Mouse (Mus musculus): ENCODE data around the gene Lama5. TPM values are rescaled to one million over a fixed set of nuclear protein-coding genes. Genes with fewer than 3 reads are reported as not detected.

The Lama5 gene
- polyA plus RNA-seq, 1 experiment from 2014 or later: 102 TPM

- no peak for ATAC-seq (ENCODE audit: low read depth)
- WGBS: 53% methylated on average over 5 of the region's 5 CpGs
Measured at GRCm38 (mm10) chr2:180238591-180238990, 12.9 kb upstream of the Lama5 start.

GRCm38 (mm10) chr2:180237601-180238345, 12.1 kb upstream of the Lama5 start:
- no peak for ATAC-seq (ENCODE audit: low read depth)
- Histone ChIP-seq H3K27me3 (ENCODE audit: control insufficient read depth, insufficient read depth, low read depth, low read length) (no peaks in the 10 kb centered on the region), H3K9ac (ENCODE audit: low read length) (no peak overlapping the region), H3K27ac (ENCODE audit: low read length) (no peak overlapping the region), H3K4me1 (replicated peaks; ENCODE audit: control insufficient read depth, insufficient read depth, low read length) (peaks cover 37% of the 10 kb centered on the region), H3K4me2 (ENCODE audit: low read depth, low read length) (no peak overlapping the region), H3K36me3 (ENCODE audit: control insufficient read depth, insufficient read depth, low read length) (no peaks in the 10 kb centered on the region), H3K4me3 (ENCODE audit: low read length) (no peak overlapping the region), H3K9me3 (ENCODE audit: control insufficient read depth, low read length) (peaks cover 5% of the 10 kb centered on the region; the same call in 1 of the 2 replicates)
- WGBS: 73% methylated on average over 7 of the region's 7 CpGs

More at GRCm38 (mm10) chr2:180238591-180238990, 12.9 kb upstream of the Lama5 start:
- H3K9me3 ChIP-seq (ENCODE audit: control insufficient read depth, low read length): peaks cover 5% of the 10 kb centered on the region; the same call in 1 of the 2 replicates
- H3K27me3 ChIP-seq (ENCODE audit: control insufficient read depth, insufficient read depth, low read depth, low read length): no peaks in the 10 kb centered on the region
- H3K4me2 ChIP-seq (ENCODE audit: low read depth, low read length): no peak overlapping the region
- no peaks in the 10 kb centered on the region for H3K36me3 ChIP-seq (ENCODE audit: control insufficient read depth, insufficient read depth, low read length)
- no peak overlapping the region for H3K9ac ChIP-seq (ENCODE audit: low read length)
- no peak overlapping the region for H3K27ac ChIP-seq (ENCODE audit: low read length)
- H3K4me3 ChIP-seq (ENCODE audit: low read length): no peak overlapping the region
- peaks cover 29% of the 10 kb centered on the region for H3K4me1 ChIP-seq (replicated peaks; ENCODE audit: control insufficient read depth, insufficient read depth, low read length)

DNA sequence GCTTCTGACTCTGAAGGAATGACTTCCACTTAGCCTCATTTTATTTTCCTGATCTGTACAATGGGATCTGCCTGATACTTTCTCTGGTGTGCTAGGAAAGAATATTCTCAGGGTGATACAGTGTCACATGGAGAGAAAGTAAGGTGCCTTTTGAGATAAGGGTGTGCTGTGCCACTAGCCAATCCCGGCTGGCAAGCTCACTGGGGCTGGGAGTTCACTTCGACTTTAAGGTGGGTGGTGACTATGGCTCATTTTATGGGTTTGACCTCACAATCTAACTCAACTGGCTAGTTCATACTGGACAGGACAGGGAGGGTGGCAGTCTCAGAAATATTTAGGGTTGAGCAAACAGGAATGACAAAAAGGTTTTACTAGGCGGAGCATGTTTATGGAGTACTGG, 11.3 kb upstream of the Lama5 start:
- 62% methylated on average over 3 of the region's 3 CpGs for WGBS
- Histone ChIP-seq H3K27ac (ENCODE audit: low read length) (no peak overlapping the region; the same call in 1 of the 2 replicates), H3K4me1 (replicated peaks; ENCODE audit: control insufficient read depth, insufficient read depth, low read length) (peaks cover 40% of the 10 kb centered on the region), H3K36me3 (ENCODE audit: control insufficient read depth, insufficient read depth, low read length) (no peaks in the 10 kb centered on the region), H3K4me3 (ENCODE audit: low read length) (no peak overlapping the region), H3K9me3 (ENCODE audit: control insufficient read depth, low read length) (peaks cover 5% of the 10 kb centered on the region; the same call in 1 of the 2 replicates), H3K27me3 (ENCODE audit: control insufficient read depth, insufficient read depth, low read depth, low read length) (no peaks in the 10 kb centered on the region), H3K4me2 (ENCODE audit: low read depth, low read length) (no peak overlapping the region), H3K9ac (ENCODE audit: low read length) (no peak overlapping the region)
- ATAC-seq (ENCODE audit: low read depth): no peak

GRCm38 (mm10) chr2:180236500-180236899, 10.8 kb upstream of the Lama5 start:
- 52% methylated on average over 3 of the region's 3 CpGs for WGBS
- H3K4me3 ChIP-seq (ENCODE audit: low read length): no peak overlapping the region
- no peak overlapping the region for H3K9ac ChIP-seq (ENCODE audit: low read length)
- peaks cover 40% of the 10 kb centered on the region for H3K4me1 ChIP-seq (replicated peaks; ENCODE audit: control insufficient read depth, insufficient read depth, low read length)
- H3K4me2 ChIP-seq (ENCODE audit: low read depth, low read length): no peak overlapping the region
- peaks cover 2% of the 10 kb centered on the region; the same call in 1 of the 2 replicates for H3K9me3 ChIP-seq (ENCODE audit: control insufficient read depth, low read length)
- H3K27ac ChIP-seq (ENCODE audit: low read length): peak overlapping the region; percentile 98
- no peaks in the 10 kb centered on the region for H3K36me3 ChIP-seq (ENCODE audit: control insufficient read depth, insufficient read depth, low read length)
- H3K27me3 ChIP-seq (ENCODE audit: control insufficient read depth, insufficient read depth, low read depth, low read length): no peaks in the 10 kb centered on the region
- ATAC-seq (ENCODE audit: low read depth): no peak

GRCm38 (mm10) chr2:180235788-180236187, 10.1 kb upstream of the Lama5 start:
- Histone ChIP-seq H3K9me3 (ENCODE audit: control insufficient read depth, low read length) (no peaks in the 10 kb centered on the region), H3K4me1 (replicated peaks; ENCODE audit: control insufficient read depth, insufficient read depth, low read length) (peaks cover 42% of the 10 kb centered on the region), H3K27me3 (ENCODE audit: control insufficient read depth, insufficient read depth, low read depth, low read length) (no peaks in the 10 kb centered on the region), H3K27ac (ENCODE audit: low read length) (peak overlapping the region; percentile 98), H3K36me3 (ENCODE audit: control insufficient read depth, insufficient read depth, low read length) (no peaks in the 10 kb centered on the region), H3K4me2 (ENCODE audit: low read depth, low read length) (no peak overlapping the region), H3K9ac (ENCODE audit: low read length) (no peak overlapping the region), H3K4me3 (ENCODE audit: low read length) (no peak overlapping the region)
- 55% methylated on average over 4 of the region's 4 CpGs for WGBS
- ATAC-seq (ENCODE audit: low read depth): no peak

- H3K27me3 ChIP-seq (ENCODE audit: control insufficient read depth, insufficient read depth, low read depth, low read length): no peaks in the 10 kb centered on the region
- H3K9me3 ChIP-seq (ENCODE audit: control insufficient read depth, low read length): no peaks in the 10 kb centered on the region
- H3K4me2 ChIP-seq (ENCODE audit: low read depth, low read length): peak overlapping the region; percentile 16
- ATAC-seq (ENCODE audit: low read depth): peak; percentile 80
- H3K9ac ChIP-seq (ENCODE audit: low read length): peak overlapping the region; percentile 42; the same call in 1 of the 2 replicates
- WGBS: 23% methylated on average over 6 of the region's 6 CpGs
- peaks cover 49% of the 10 kb centered on the region for H3K4me1 ChIP-seq (replicated peaks; ENCODE audit: control insufficient read depth, insufficient read depth, low read length)
- no peak overlapping the region for H3K4me3 ChIP-seq (ENCODE audit: low read length)
- H3K36me3 ChIP-seq (ENCODE audit: control insufficient read depth, insufficient read depth, low read length): no peaks in the 10 kb centered on the region
- peak overlapping the region; percentile 98 for H3K27ac ChIP-seq (ENCODE audit: low read length)
Measured at GRCm38 (mm10) chr2:180234980-180235379, 9.3 kb upstream of the Lama5 start.

DNA sequence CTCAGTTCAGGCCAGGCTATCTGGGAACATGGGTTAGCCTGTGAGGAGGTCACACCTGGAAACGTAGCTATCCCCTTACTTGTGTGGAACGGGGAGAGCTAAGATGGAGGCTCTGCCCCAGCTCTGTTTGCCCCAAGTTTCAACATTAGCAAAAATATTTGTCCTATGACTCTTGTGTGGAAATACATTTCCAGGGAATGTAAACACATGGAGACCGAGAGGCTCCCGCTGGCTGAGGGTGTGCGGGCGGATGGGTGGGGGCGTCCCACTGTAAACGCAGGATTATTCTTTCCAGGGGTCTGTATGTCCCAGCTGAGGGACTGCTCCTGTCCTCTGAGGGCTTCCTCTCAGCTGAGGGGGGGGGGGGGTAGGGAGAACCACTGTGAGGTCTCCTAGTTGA, 8.7 kb upstream of the Lama5 start:
- peak overlapping the region; percentile 29; the same call in 1 of the 2 replicates for H3K9ac ChIP-seq (ENCODE audit: low read length)
- no peak overlapping the region for H3K4me3 ChIP-seq (ENCODE audit: low read length)
- H3K36me3 ChIP-seq (ENCODE audit: control insufficient read depth, insufficient read depth, low read length): no peaks in the 10 kb centered on the region
- H3K4me2 ChIP-seq (ENCODE audit: low read depth, low read length): peak overlapping the region; percentile 3; the same call in 1 of the 2 replicates
- H3K27ac ChIP-seq (ENCODE audit: low read length): peak overlapping the region; percentile 98
- WGBS: 19% methylated on average over 8 of the region's 8 CpGs
- H3K27me3 ChIP-seq (ENCODE audit: control insufficient read depth, insufficient read depth, low read depth, low read length): no peaks in the 10 kb centered on the region
- no peaks in the 10 kb centered on the region for H3K9me3 ChIP-seq (ENCODE audit: control insufficient read depth, low read length)
- peaks cover 49% of the 10 kb centered on the region for H3K4me1 ChIP-seq (replicated peaks; ENCODE audit: control insufficient read depth, insufficient read depth, low read length)
- peak; percentile 58 for ATAC-seq (ENCODE audit: low read depth)

DNA sequence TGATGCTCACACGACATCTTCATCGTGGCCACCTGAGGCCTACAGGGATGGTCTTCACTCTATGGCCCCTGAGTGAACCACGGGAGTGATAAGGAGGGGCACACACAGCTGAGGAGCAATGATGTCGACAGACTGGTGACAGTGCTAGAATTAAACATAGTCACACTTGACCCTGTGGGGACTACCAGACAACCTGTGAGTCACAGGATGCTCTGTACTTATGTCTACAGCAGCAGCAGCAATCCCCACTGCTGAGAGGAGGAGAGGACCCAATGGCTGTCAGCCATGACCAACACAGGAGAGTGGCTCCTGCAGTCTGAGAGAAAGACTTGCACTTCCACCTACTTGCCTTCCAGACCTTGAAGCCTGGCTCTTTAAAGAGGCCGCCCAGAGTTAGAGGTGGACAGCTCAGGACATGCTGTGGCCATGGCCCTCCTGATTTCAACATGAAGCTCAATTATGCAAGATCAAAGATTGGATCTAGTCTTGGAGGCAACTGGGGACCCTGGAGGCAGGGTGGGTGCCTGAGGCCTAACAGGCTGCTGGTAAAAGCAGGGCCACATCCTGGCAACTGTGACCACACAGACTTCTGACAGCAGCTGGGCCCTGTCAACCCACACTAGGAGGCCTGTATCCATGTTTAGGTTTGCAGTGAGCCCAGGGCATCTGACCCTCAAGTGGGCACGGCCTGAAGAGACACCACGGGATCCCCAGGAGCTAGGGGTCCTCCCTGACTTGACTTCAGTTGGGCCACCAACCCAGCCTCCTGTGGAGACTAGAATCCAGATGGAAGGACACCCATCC, 7.6 kb upstream of the Lama5 start:
- peaks cover 53% of the 10 kb centered on the region for H3K4me1 ChIP-seq (replicated peaks; ENCODE audit: control insufficient read depth, insufficient read depth, low read length)
- no peaks in the 10 kb centered on the region for H3K9me3 ChIP-seq (ENCODE audit: control insufficient read depth, low read length)
- no peaks in the 10 kb centered on the region for H3K27me3 ChIP-seq (ENCODE audit: control insufficient read depth, insufficient read depth, low read depth, low read length)
- no peak overlapping the region for H3K9ac ChIP-seq (ENCODE audit: low read length)
- peak overlapping the region; percentile 98 for H3K27ac ChIP-seq (ENCODE audit: low read length)
- H3K4me2 ChIP-seq (ENCODE audit: low read depth, low read length): no peak overlapping the region
- no peak for ATAC-seq (ENCODE audit: low read depth)
- WGBS: 59% methylated on average over 7 of the region's 7 CpGs
- no peak overlapping the region for H3K4me3 ChIP-seq (ENCODE audit: low read length)
- H3K36me3 ChIP-seq (ENCODE audit: control insufficient read depth, insufficient read depth, low read length): no peaks in the 10 kb centered on the region

GRCm38 (mm10) chr2:180230482-180230881, 4.8 kb upstream of the Lama5 start:
- H3K9ac ChIP-seq (ENCODE audit: low read length): peak overlapping the region; percentile 31

More at GRCm38 (mm10) chr2:180230482-180230881, 4.8 kb upstream of the Lama5 start:
- H3K4me3 ChIP-seq (ENCODE audit: low read length): no peak overlapping the region
- H3K27ac ChIP-seq (ENCODE audit: low read length): peak overlapping the region; percentile 47
- H3K9me3 ChIP-seq (ENCODE audit: control insufficient read depth, low read length): no peaks in the 10 kb centered on the region
- no peaks in the 10 kb centered on the region for H3K36me3 ChIP-seq (ENCODE audit: control insufficient read depth, insufficient read depth, low read length)
- no peak for ATAC-seq (ENCODE audit: low read depth)
- 0 out of 2 replicates have a peak, but pooled peaks cover 2% of the 10 kb centered on the region for H3K27me3 ChIP-seq (ENCODE audit: control insufficient read depth, insufficient read depth, low read depth, low read length)
- peaks cover 61% of the 10 kb centered on the region for H3K4me1 ChIP-seq (replicated peaks; ENCODE audit: control insufficient read depth, insufficient read depth, low read length)
- WGBS: 32% methylated on average over 4 of the region's 4 CpGs
- no peak overlapping the region for H3K4me2 ChIP-seq (ENCODE audit: low read depth, low read length)
